Mouse (Mus musculus): ENCODE measurements at regions not wholly inside any gene's neighbourhood (a gene's known extent, or its start where the extent isn't known, plus 50 kb on each side); places are given as distances from the start of the nearest gene placed in this dataset.

GRCm38 (mm10) chrX:22961338-22961737, 403.5 kb downstream of the Klhl13 start:
- no peak overlapping the region for H3K27ac ChIP-seq (ENCODE audit: low read depth, low read length)
- H3K4me1 ChIP-seq (ENCODE audit: insufficient read depth), result no peaks in the 10 kb centered on the region
- no peak overlapping the region for H3K4me2 ChIP-seq (ENCODE audit: low read depth)
- ATAC-seq (no peak), DNase-seq (no peak)
- no peak for TF ChIP-seq CTCF (IDR thresholded peaks at IDR 0.05; ENCODE audit: low read depth)
- no peak overlapping the region for H3K4me3 ChIP-seq (ENCODE audit: low read depth, low read length)
- H3K9me3 ChIP-seq (ENCODE audit: low read length), result no peaks in the 10 kb centered on the region
- H3K27me3 ChIP-seq (ENCODE audit: insufficient read depth, low read length), result no peaks in the 10 kb centered on the region
- H3K9ac ChIP-seq, result no peak overlapping the region
- H3K36me3 ChIP-seq (ENCODE audit: insufficient read depth), result no peaks in the 10 kb centered on the region

GRCm38 (mm10) chrX:22950406-22951256, 414.3 kb downstream of the Klhl13 start:
- DNase-seq (no peak), ATAC-seq (peak; percentile 38; the same call in 1 of the 2 replicates)
- no peak overlapping the region for H3K4me3 ChIP-seq (ENCODE audit: low read depth, low read length)
- 31% methylated on average over 3 of the region's 3 CpGs for WGBS
- H3K27ac ChIP-seq (ENCODE audit: low read depth, low read length), result no peak overlapping the region
- no peaks in the 10 kb centered on the region for H3K4me1 ChIP-seq (ENCODE audit: insufficient read depth)
- no peaks in the 10 kb centered on the region for H3K36me3 ChIP-seq (ENCODE audit: insufficient read depth)
- H3K9ac ChIP-seq, result no peak overlapping the region
- no peak for TF ChIP-seq CTCF (IDR thresholded peaks at IDR 0.05; ENCODE audit: low read depth)
- H3K27me3 ChIP-seq (ENCODE audit: insufficient read depth, low read length), result no peaks in the 10 kb centered on the region
- H3K4me2 ChIP-seq (ENCODE audit: low read depth), result no peak overlapping the region
- H3K9me3 ChIP-seq (ENCODE audit: low read length), result no peaks in the 10 kb centered on the region

All from forebrain, postnatal 0 days (tissue).